Mouse (Mus musculus): ENCODE data around the gene Unc13a.

The Unc13a gene

GRCm38 (mm10) chr8:71625088-71625487 lies 46.5 kb downstream of the Unc13a start:
- no peak for DNase-seq (ENCODE audit: low read depth, low spot score)

GRCm38 (mm10) chr8:71619786-71620185 lies 51.8 kb downstream of the Unc13a start:
- no peak for DNase-seq (ENCODE audit: low read depth, low spot score)

GRCm38 (mm10) chr8:71613418-71613817 lies 58.1 kb downstream of the Unc13a start:
- no peak for DNase-seq (ENCODE audit: low read depth, low spot score)

- no peak for DNase-seq (ENCODE audit: low read depth, low spot score)
Measured at GRCm38 (mm10) chr8:71612141-71612540, 59.4 kb downstream of the Unc13a start.

- peak; percentile 99 for DNase-seq (ENCODE audit: low read depth, low spot score)
Measured at GRCm38 (mm10) chr8:71610822-71611651, 60.5 kb downstream of the Unc13a start, which contains the start of gene Colgalt1. Gene Colgalt1 (plus strand): TSS chr8:71610998.

GRCm38 (mm10) chr8:71604021-71604420 lies 67.5 kb downstream of the Unc13a start:
- DNase-seq (ENCODE audit: low read depth, low spot score) = no peak

GRCm38 (mm10) chr8:71602666-71603334 lies 68.8 kb downstream of the Unc13a start:
- peak; percentile 35 for DNase-seq (ENCODE audit: low read depth, low spot score)

- DNase-seq (ENCODE audit: low read depth, low spot score) = no peak
Measured at GRCm38 (mm10) chr8:71601939-71602665, 69.5 kb downstream of the Unc13a start.

- DNase-seq (ENCODE audit: low read depth, low spot score) = no peak
Measured at GRCm38 (mm10) chr8:71598841-71599240, 72.7 kb downstream of the Unc13a start.

GRCm38 (mm10) chr8:71598375-71598774 lies 73.2 kb downstream of the Unc13a start:
- DNase-seq (ENCODE audit: low read depth, low spot score) = no peak

GRCm38 (mm10) chr8:71597451-71597850 lies 74.1 kb downstream of the Unc13a start, which contains the start of gene Fam129c:
Gene Fam129c (plus strand): TSS chr8:71597648.
- DNase-seq (ENCODE audit: low read depth, low spot score) = no peak

GRCm38 (mm10) chr8:71596798-71597197 lies 74.8 kb downstream of the Unc13a start:
- no peak for DNase-seq (ENCODE audit: low read depth, low spot score)

GRCm38 (mm10) chr8:71596384-71596783 lies 75.2 kb downstream of the Unc13a start:
- no peak for DNase-seq (ENCODE audit: low read depth, low spot score)

GRCm38 (mm10) chr8:71595862-71596261 lies 75.7 kb downstream of the Unc13a start:
- peak; percentile 41 for DNase-seq (ENCODE audit: low read depth, low spot score)

- DNase-seq (ENCODE audit: low read depth, low spot score) = no peak
Measured at GRCm38 (mm10) chr8:71594324-71594722, 77.2 kb downstream of the Unc13a start.

GRCm38 (mm10) chr8:71593556-71594323 lies 77.8 kb downstream of the Unc13a start:
- no peak for DNase-seq (ENCODE audit: low read depth, low spot score)

- peak; percentile 86 for DNase-seq (ENCODE audit: low read depth, low spot score)
Measured at GRCm38 (mm10) chr8:71592374-71593170, 79.0 kb downstream of the Unc13a start.

GRCm38 (mm10) chr8:71591471-71592373 lies 79.8 kb downstream of the Unc13a start, which contains the start of gene Pgls:
Gene Pgls (plus strand): TSS chr8:71592176.
- DNase-seq (ENCODE audit: low read depth, low spot score) = peak; percentile 94

- no peak for DNase-seq (ENCODE audit: low read depth, low spot score)
Measured at GRCm38 (mm10) chr8:71591017-71591416, 80.5 kb downstream of the Unc13a start.

Measured in telencephalon, adult 2 months (tissue).